Mouse (Mus musculus): ENCODE results near the gene Tmem167b.

GRCm38 (mm10) chr3:108562777-108563271 is 558 bp upstream of the Tmem167b start:
- TF ChIP-seq CTCF (IDR thresholded peaks at IDR 0.05; ENCODE audit: low read depth, low read length), result no peak
- no peak for TF ChIP-seq POLR2A (IDR thresholded peaks at IDR 0.05; ENCODE audit: extremely low read depth, insufficient read depth, low read length)
